Mouse (Mus musculus) spleen, adult 2 months (tissue): ENCODE measurements around the gene Arhgap5.

Experiments
- CTCF ChIP-seq: fragments of 200-500 bp; IDR thresholded peaks from 2 replicates; pipeline ENCODE4 v1.5.1; 2011; ENCODE audit warnings: mild to moderate bottlenecking, inconsistent platforms; ENCODE audit not compliant: insufficient read depth, insufficient read length, insufficient replicate concordance; ENCODE audit errors: extremely low read depth
- POLR2A ChIP-seq: fragments of 200-500 bp; IDR thresholded peaks from 2 replicates; pipeline ENCODE4 v1.6.1; 2011; ENCODE audit warnings: low read depth, low read length, inconsistent platforms

GRCm38 (mm10) chr12:52473988-52474968, 29.5 kb upstream of the Arhgap5 start:
- TF ChIP-seq CTCF (no peak), POLR2A (no peak)
